Mouse (Mus musculus) heart, adult 2 months (tissue): ENCODE data around the gene Kxd1.

Experiments
- EP300 ChIP-seq: fragments of 200-500 bp; IDR thresholded peaks from 2 replicates; pipeline ENCODE4 v1.6.1; 2011; ENCODE audit warnings: low read depth, low read length, control low read depth; ENCODE audit not compliant: insufficient read depth
- POLR2A ChIP-seq: fragments of 200-500 bp; IDR thresholded peaks from 2 replicates; pipeline ENCODE4 v1.6.1; 2011; ENCODE audit warnings: mild to moderate bottlenecking, low read depth, low read length, control low read depth; ENCODE audit not compliant: insufficient read depth

DNA sequence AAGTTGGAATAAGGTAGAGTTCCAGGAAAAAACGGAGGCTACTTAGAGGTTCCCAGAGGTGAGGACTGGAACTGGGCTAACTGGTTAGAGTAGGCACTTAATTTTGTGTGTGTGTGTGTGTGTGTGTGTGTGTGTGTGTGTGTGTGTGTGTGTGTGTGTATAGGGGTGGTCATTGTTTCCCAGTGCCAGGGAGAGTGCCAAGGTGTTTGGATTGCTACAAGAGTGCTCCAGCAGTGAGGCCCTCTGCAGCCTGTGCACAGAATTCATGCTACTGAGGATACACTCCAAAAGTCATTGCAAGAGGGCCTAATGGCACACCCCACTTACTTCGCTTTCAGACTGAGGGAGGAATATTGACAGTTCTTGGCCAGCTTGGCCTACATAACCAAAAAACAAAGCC, 44.8 kb downstream of the Kxd1 start:
- TF ChIP-seq EP300, result no peak
- no peak for TF ChIP-seq POLR2A
